Mouse (Mus musculus) liver, embryonic 13.5 days (tissue): ENCODE measurements around the gene Pi4kb. TPM values are rescaled to one million over a fixed set of nuclear protein-coding genes. Genes with fewer than 3 reads are reported as not detected.

Experiments
- ATAC-seq: fragments of 200-750 bp; cut with Nextera tagmentation; 2 replicates; pipeline ENCODE4 v1.8.0; 2017; ENCODE audit warnings: low read depth, mild to moderate bottlenecking, moderate number of reproducible peaks, moderate library complexity
- DNase-seq: peaks from one replicate; pipeline ENCODE4 v3.0.0; 2022
- H3K27ac ChIP-seq: fragments of 300-500 bp; sonication (generic); 2 replicates; pipeline ENCODE4 v1.5.1; 2015; ENCODE audit warnings: moderate library complexity, mild to moderate bottlenecking, inconsistent platforms
- H3K27me3 ChIP-seq: fragments of 300-500 bp; sonication (generic); 2 replicates; pipeline ENCODE4 v1.6.1; 2015; ENCODE audit warnings: mild to moderate bottlenecking, inconsistent platforms
- H3K36me3 ChIP-seq: fragments of 300-500 bp; sonication (generic); 2 replicates; pipeline ENCODE4 v1.6.1; 2015; ENCODE audit warnings: mild to moderate bottlenecking, inconsistent platforms
- H3K4me1 ChIP-seq: fragments of 300-500 bp; sonication (generic); replicated peaks from 2 replicates; pipeline ENCODE4 v1.6.1; 2015; ENCODE audit warnings: inconsistent platforms
- H3K4me2 ChIP-seq: fragments of 300-500 bp; sonication (generic); 2 replicates; pipeline ENCODE4 v1.6.1; 2015; ENCODE audit warnings: inconsistent platforms, mild to moderate bottlenecking, moderate library complexity
- H3K4me3 ChIP-seq: fragments of 300-500 bp; sonication (generic); replicated peaks from 2 replicates; pipeline ENCODE4 v1.5.1; 2015; ENCODE audit warnings: mild to moderate bottlenecking, inconsistent platforms
- H3K9ac ChIP-seq: fragments of 300-500 bp; sonication (generic); 2 replicates; pipeline ENCODE4 v1.6.1; 2015; ENCODE audit warnings: mild to moderate bottlenecking, inconsistent platforms
- H3K9me3 ChIP-seq: fragments of 300-500 bp; sonication (generic); replicated peaks from 2 replicates; pipeline ENCODE4 v1.6.1; 2016; ENCODE audit warnings: inconsistent platforms
- WGBS: fragments of 180-500 bp; shearing (Covaris S2); methylation state at CpG from one replicate; pipeline ENCODE4 v1.1.7; 2015; ENCODE audit not compliant: insufficient replicate concordance; 5-methylcytosine and 5-hydroxymethylcytosine counted together
- polyA plus RNA-seq: library from polyadenylated mRNA; unstranded; fragments of >200 nt; fragmentation: Nextera tagmentation; extraction: Ambion mirVana; gene quantifications from 2 replicates; pipeline ENCODE4 v1.2.1, GENCODE M21; 2015

Pi4kb gene
- polyA plus RNA-seq, 1 experiment from 2014 or later = 12.4 TPM

GRCm38 (mm10) chr3:94959871-94960270, 14.7 kb upstream of the Pi4kb start:
- H3K27ac ChIP-seq = no peak overlapping the region
- no peak overlapping the region for H3K4me3 ChIP-seq
- no peak overlapping the region for H3K4me2 ChIP-seq
- H3K9me3 ChIP-seq = no peaks in the 10 kb centered on the region
- H3K36me3 ChIP-seq = peaks cover 25% of the 10 kb centered on the region
- WGBS = 66% methylated on average over 8 of the region's 8 CpGs
- H3K4me1 ChIP-seq = peaks cover 16% of the 10 kb centered on the region
- DNase-seq (no peak), ATAC-seq (no peak)
- H3K9ac ChIP-seq = no peak overlapping the region
- no peaks in the 10 kb centered on the region for H3K27me3 ChIP-seq

GRCm38 (mm10) chr3:94960322-94960721, 14.2 kb upstream of the Pi4kb start:
- 74% methylated on average over 5 of the region's 5 CpGs for WGBS
- H3K9ac ChIP-seq = no peak overlapping the region

GRCm38 (mm10) chr3:94964989-94965388, 9.5 kb upstream of the Pi4kb start:
- Histone ChIP-seq H3K36me3 (no peaks in the 10 kb centered on the region), H3K27me3 (no peaks in the 10 kb centered on the region), H3K4me3 (no peak overlapping the region), H3K27ac (no peak overlapping the region), H3K4me1 (no peaks in the 10 kb centered on the region), H3K4me2 (no peak overlapping the region), H3K9me3 (no peaks in the 10 kb centered on the region), H3K9ac (no peak overlapping the region)
- WGBS = 91% methylated on average over 1 of the region's 1 CpGs
- DNase-seq (no peak), ATAC-seq (no peak)

More at GRCm38 (mm10) chr3:94960322-94960721, 14.2 kb upstream of the Pi4kb start:
- H3K4me1 ChIP-seq = peaks cover 12% of the 10 kb centered on the region; the same call in 1 of the 2 replicates
- ATAC-seq (no peak), DNase-seq (no peak)
- H3K27ac ChIP-seq = no peak overlapping the region
- H3K36me3 ChIP-seq = peaks cover 25% of the 10 kb centered on the region
- H3K4me2 ChIP-seq = no peak overlapping the region
- no peaks in the 10 kb centered on the region for H3K27me3 ChIP-seq
- no peak overlapping the region for H3K4me3 ChIP-seq
- H3K9me3 ChIP-seq = no peaks in the 10 kb centered on the region

- DNase-seq = no peak
- H3K9me3 ChIP-seq = no peaks in the 10 kb centered on the region
- no peak for ATAC-seq
- H3K4me3 ChIP-seq = no peak overlapping the region
- H3K36me3 ChIP-seq = no peaks in the 10 kb centered on the region
- H3K27ac ChIP-seq = no peak overlapping the region
- H3K9ac ChIP-seq = no peak overlapping the region
- no peak overlapping the region for H3K4me2 ChIP-seq
- H3K4me1 ChIP-seq = no peaks in the 10 kb centered on the region
- 57% methylated on average over 1 of the region's 1 CpGs for WGBS
- H3K27me3 ChIP-seq = no peaks in the 10 kb centered on the region
Observed at GRCm38 (mm10) chr3:94965878-94966277, 8.7 kb upstream of the Pi4kb start.

- peaks cover 35% of the 10 kb centered on the region for H3K4me1 ChIP-seq
- no peak overlapping the region for H3K9ac ChIP-seq
- 65% methylated on average over 3 of the region's 3 CpGs for WGBS
- no peak overlapping the region for H3K4me3 ChIP-seq
- H3K36me3 ChIP-seq = peaks cover under 1% of the 10 kb centered on the region; the same call in 1 of the 2 replicates
- H3K4me2 ChIP-seq = no peak overlapping the region
- no peak for DNase-seq
- H3K27ac ChIP-seq = no peak overlapping the region
- no peaks in the 10 kb centered on the region for H3K27me3 ChIP-seq
- no peaks in the 10 kb centered on the region for H3K9me3 ChIP-seq
- no peak for ATAC-seq
Observed at GRCm38 (mm10) chr3:94972552-94972951, 2.0 kb upstream of the Pi4kb start.

GRCm38 (mm10) chr3:94973620-94974019, 911 bp upstream of the Pi4kb start:
- peak overlapping the region; percentile 90 for H3K4me3 ChIP-seq
- no peaks in the 10 kb centered on the region for H3K9me3 ChIP-seq
- DNase-seq (no peak), ATAC-seq (no peak)
- no peaks in the 10 kb centered on the region for H3K27me3 ChIP-seq
- WGBS = 80% methylated on average over 5 of the region's 5 CpGs
- H3K27ac ChIP-seq = no peak overlapping the region
- peak overlapping the region; percentile 80 for H3K4me2 ChIP-seq
- H3K36me3 ChIP-seq = peaks cover 6% of the 10 kb centered on the region
- no peak overlapping the region for H3K9ac ChIP-seq
- H3K4me1 ChIP-seq = peaks cover 35% of the 10 kb centered on the region

- WGBS = 23% methylated on average over 9 of the region's 9 CpGs
- Histone ChIP-seq H3K27ac (peak overlapping the region; percentile 16; the same call in 1 of the 2 replicates), H3K36me3 (peaks cover 6% of the 10 kb centered on the region), H3K9me3 (no peaks in the 10 kb centered on the region), H3K9ac (peak overlapping the region; percentile 72), H3K4me1 (peaks cover 35% of the 10 kb centered on the region), H3K27me3 (no peaks in the 10 kb centered on the region), H3K4me2 (peak overlapping the region; percentile 80), H3K4me3 (peak overlapping the region; percentile 90)
- DNase-seq = no peak
- peak; percentile 15; the same call in 1 of the 2 replicates for ATAC-seq
Observed at GRCm38 (mm10) chr3:94974026-94974527, 454 bp upstream of the Pi4kb start.

- Histone ChIP-seq H3K4me2 (no peak overlapping the region), H3K27me3 (no peaks in the 10 kb centered on the region), H3K36me3 (peaks cover 43% of the 10 kb centered on the region), H3K27ac (no peak overlapping the region), H3K4me1 (peaks cover 33% of the 10 kb centered on the region), H3K9ac (no peak overlapping the region), H3K4me3 (no peak overlapping the region), H3K9me3 (no peaks in the 10 kb centered on the region)
- ATAC-seq = no peak
- no peak for DNase-seq
- 83% methylated on average over 11 of the region's 11 CpGs for WGBS
Observed at GRCm38 (mm10) chr3:94984312-94984711, 9.8 kb downstream of the Pi4kb start.

- WGBS = 93% methylated on average over 2 of the region's 2 CpGs
- Histone ChIP-seq H3K4me1 (peaks cover 35% of the 10 kb centered on the region), H3K27me3 (no peaks in the 10 kb centered on the region), H3K4me2 (no peak overlapping the region), H3K4me3 (no peak overlapping the region), H3K9ac (no peak overlapping the region), H3K36me3 (peaks cover 51% of the 10 kb centered on the region), H3K9me3 (no peaks in the 10 kb centered on the region), H3K27ac (no peak overlapping the region)
- DNase-seq (no peak), ATAC-seq (no peak)
Observed at GRCm38 (mm10) chr3:94985513-94985912, 11.0 kb downstream of the Pi4kb start.

- Histone ChIP-seq H3K4me3 (no peak overlapping the region), H3K9me3 (no peaks in the 10 kb centered on the region), H3K27ac (peak overlapping the region; percentile 15), H3K4me1 (peaks cover 35% of the 10 kb centered on the region), H3K27me3 (no peaks in the 10 kb centered on the region), H3K36me3 (peaks cover 54% of the 10 kb centered on the region), H3K9ac (no peak overlapping the region), H3K4me2 (no peak overlapping the region)
- peak; percentile 89 for ATAC-seq
- DNase-seq = peak; percentile 48
Observed at GRCm38 (mm10) chr3:94987578-94987977, 13.0 kb downstream of the Pi4kb start.

- Histone ChIP-seq H3K27ac (0 out of 2 replicates have a peak overlapping the region, but pooled peaks have one; percentile 12), H3K4me2 (no peak overlapping the region), H3K27me3 (no peaks in the 10 kb centered on the region), H3K36me3 (peaks cover 60% of the 10 kb centered on the region), H3K9ac (no peak overlapping the region), H3K4me3 (no peak overlapping the region), H3K9me3 (no peaks in the 10 kb centered on the region), H3K4me1 (peaks cover 35% of the 10 kb centered on the region)
- WGBS = 75% methylated on average over 9 of the region's 9 CpGs
- DNase-seq = no peak
- ATAC-seq = no peak
Observed at GRCm38 (mm10) chr3:94989159-94989761, 14.7 kb downstream of the Pi4kb start.

- peak; percentile 60 for DNase-seq
- H3K36me3 ChIP-seq = peaks cover 90% of the 10 kb centered on the region
Observed at GRCm38 (mm10) chr3:94996946-94997345, 22.4 kb downstream of the Pi4kb start.

More at GRCm38 (mm10) chr3:94996946-94997345, 22.4 kb downstream of the Pi4kb start:
- Histone ChIP-seq H3K9ac (no peak overlapping the region), H3K4me1 (peaks cover 4% of the 10 kb centered on the region; the same call in 1 of the 2 replicates), H3K27me3 (no peaks in the 10 kb centered on the region), H3K4me3 (no peak overlapping the region), H3K27ac (no peak overlapping the region), H3K4me2 (no peak overlapping the region), H3K9me3 (no peaks in the 10 kb centered on the region)
- no peak for ATAC-seq
- WGBS = 20% methylated on average over 2 of the region's 2 CpGs
